In the genomic region with DNA sequence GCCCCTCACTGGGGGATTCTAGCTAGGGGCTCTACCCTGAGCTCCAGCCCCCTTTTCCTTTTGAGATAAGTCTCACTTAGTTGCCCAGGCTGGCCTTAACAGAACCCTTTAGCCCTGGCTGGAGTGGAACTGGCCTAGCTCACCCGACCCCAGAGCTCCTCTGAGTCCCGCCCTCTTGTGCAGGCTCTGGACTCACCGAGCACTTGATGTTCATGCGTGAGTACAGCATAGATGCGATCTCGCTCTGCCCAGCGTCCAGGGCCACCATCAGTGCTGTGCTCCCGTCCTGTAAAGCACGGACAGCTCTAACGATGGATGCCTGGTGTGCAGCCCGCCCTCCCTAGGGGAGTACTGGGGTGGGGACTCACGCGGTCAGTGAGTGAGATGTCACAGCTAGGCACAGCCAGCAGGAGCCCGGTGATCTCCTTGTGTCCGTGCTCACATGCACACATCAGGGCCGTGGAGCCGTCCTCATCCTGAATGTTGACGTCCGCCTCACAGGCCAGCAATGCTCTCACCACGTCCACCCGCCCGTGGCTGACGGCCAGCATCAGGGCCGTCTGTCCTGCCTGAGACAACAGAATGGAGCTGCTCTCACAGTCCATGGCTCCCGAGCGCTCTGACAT, we compare ENCODE assay signal across 8 mouse cellular contexts. TPM values are rescaled to one million over a fixed set of nuclear protein-coding genes. Genes with fewer than 3 reads are reported as not detected.
DNase-seq lines count a peak whose midpoint lies in the region; ATAC-seq lines count a peak whose summit lies in the region.

No protein-coding gene starts in this region.

- no peaks in the 10 kb centered on the region for H3K9me3 ChIP-seq in lung, embryonic 15.5 days
- H3K9me3 ChIP-seq in embryonic facial prominence, embryonic 12.5 days = no peaks in the 10 kb centered on the region
- no peaks in the 10 kb centered on the region for H3K9me3 ChIP-seq in heart, embryonic 10.5 days
- no peaks in the 10 kb centered on the region for H3K9me3 ChIP-seq in liver, embryonic 12.5 days (replicated peaks)

- H3K4me3 ChIP-seq in lung, embryonic 15.5 days = no peak overlapping the region
- no peak overlapping the region for H3K4me3 ChIP-seq in embryonic facial prominence, embryonic 12.5 days
- H3K4me3 ChIP-seq in heart, embryonic 10.5 days = no peak overlapping the region
- H3K4me3 ChIP-seq in liver, embryonic 12.5 days = no peak overlapping the region

- 59% methylated on average over 26 of the region's 26 CpGs for whole genome bisulfite sequencing in lung, embryonic 15.5 days
- 77% methylated on average over 26 of the region's 26 CpGs for whole genome bisulfite sequencing in embryonic facial prominence, embryonic 12.5 days
- WGBS in heart, embryonic 10.5 days = 68% methylated on average over 26 of the region's 26 CpGs
- whole genome bisulfite sequencing in liver, embryonic 12.5 days (ENCODE audit: insufficient replicate concordance) = 77% methylated on average over 26 of the region's 26 CpGs

- no peak overlapping the region for H3K4me2 ChIP-seq in lung, embryonic 15.5 days
- no peak overlapping the region for H3K4me2 ChIP-seq in embryonic facial prominence, embryonic 12.5 days (replicated peaks)
- no peak overlapping the region for H3K4me2 ChIP-seq in liver, embryonic 12.5 days

- H3K4me1 ChIP-seq in lung, embryonic 15.5 days = peaks cover 24% of the 10 kb centered on the region
- peaks cover 32% of the 10 kb centered on the region for H3K4me1 ChIP-seq in embryonic facial prominence, embryonic 12.5 days
- H3K4me1 ChIP-seq in heart, embryonic 10.5 days = peaks cover 25% of the 10 kb centered on the region
- no peaks in the 10 kb centered on the region for H3K4me1 ChIP-seq in liver, embryonic 12.5 days

- H3K36me3 ChIP-seq in lung, embryonic 15.5 days = peaks cover 56% of the 10 kb centered on the region
- H3K36me3 ChIP-seq in embryonic facial prominence, embryonic 12.5 days = peaks cover 52% of the 10 kb centered on the region
- peaks cover 80% of the 10 kb centered on the region for H3K36me3 ChIP-seq in heart, embryonic 10.5 days
- peaks cover 45% of the 10 kb centered on the region for H3K36me3 ChIP-seq in liver, embryonic 12.5 days

- H3K27me3 ChIP-seq in lung, embryonic 15.5 days = no peaks in the 10 kb centered on the region
- no peaks in the 10 kb centered on the region for H3K27me3 ChIP-seq in embryonic facial prominence, embryonic 12.5 days
- H3K27me3 ChIP-seq in heart, embryonic 10.5 days (ENCODE audit: insufficient read depth, poor library complexity, severe bottlenecking) = no peaks in the 10 kb centered on the region
- H3K27me3 ChIP-seq in liver, embryonic 12.5 days (replicated peaks) = no peaks in the 10 kb centered on the region

- H3K9ac ChIP-seq in lung, embryonic 15.5 days = no peak overlapping the region
- 0 out of 2 replicates have a peak overlapping the region, but pooled peaks have one; percentile 2 for H3K9ac ChIP-seq in embryonic facial prominence, embryonic 12.5 days
- H3K9ac ChIP-seq in liver, embryonic 12.5 days = no peak overlapping the region

- ATAC-seq in lung, embryonic 15.5 days (ENCODE audit: borderline replicate concordance, extremely low read depth, low FRiP score, low TSS enrichment) = peak; percentile 8; the same call in 1 of the 2 replicates
- peak; percentile 45; the same call in 1 of the 2 replicates for ATAC-seq in embryonic facial prominence, embryonic 12.5 days (ENCODE audit: insufficient number of reproducible peaks, insufficient read depth, low FRiP score, low TSS enrichment)
- 0 out of 2 replicates have a peak, but pooled peaks have one; percentile 24 for ATAC-seq in liver, embryonic 12.5 days

- DNase-seq in lung, postnatal 36 days = no peak
- no peak for DNase-seq in heart, embryonic 10.5 days (ENCODE audit: low spot score)
- DNase-seq in thymus, postnatal 0 days (ENCODE audit: low spot score) = no peak
- DNase-seq in thymus, postnatal 25 days = no peak
- no peak for DNase-seq in gastrocnemius, adult 8-10 months (ENCODE audit: low spot score in 2 of 2)

- peak overlapping the region; percentile 94 for H3K27ac ChIP-seq in lung, embryonic 15.5 days
- H3K27ac ChIP-seq in embryonic facial prominence, embryonic 12.5 days = peak overlapping the region; percentile 90
- H3K27ac ChIP-seq in heart, embryonic 10.5 days = peak overlapping the region; percentile 49; the same call in 1 of the 2 replicates
- H3K27ac ChIP-seq in liver, embryonic 12.5 days = no peak overlapping the region

RNA-seq across cellular contexts. Expression of gene Spc24, which starts 9.6 kb away (rescaled TPM):
- polyA plus RNA-seq in lung, embryonic 15.5 days (2015; fragmentation: Nextera tagmentation; extraction: Ambion mirVana) = 154 TPM in 2 replicates
- 117 and 126 TPM in 2 replicates for polyA plus RNA-seq in embryonic facial prominence, embryonic 12.5 days (2016; fragmentation: Nextera tagmentation; extraction: Ambion mirVana)
- 112 and 160 TPM in 2 replicates for polyA plus RNA-seq in heart, embryonic 10.5 days (2016; fragmentation: Nextera tagmentation; extraction: Ambion mirVana)
- 112 and 114 TPM in 2 replicates for polyA plus RNA-seq in liver, embryonic 12.5 days (2016; fragmentation: Nextera tagmentation; extraction: Ambion mirVana)
- 136 and 144 TPM in 2 replicates for polyA plus RNA-seq in thymus, postnatal 0 days (2015; fragmentation: Nextera tagmentation; extraction: Ambion mirVana)
- total RNA-seq in gastrocnemius, adult 8-10 months (2022) = 1 to 10 TPM; 1.5 to 3.3 (median 1.7) TPM

RNA-seq across cellular contexts. Expression of gene Kank2, which starts 28.9 kb away (rescaled TPM):
- polyA plus RNA-seq in lung, embryonic 15.5 days (2015; fragmentation: Nextera tagmentation; extraction: Ambion mirVana) = 27.7 and 30.0 TPM in 2 replicates
- 20.4 and 21.6 TPM in 2 replicates for polyA plus RNA-seq in embryonic facial prominence, embryonic 12.5 days (2016; fragmentation: Nextera tagmentation; extraction: Ambion mirVana)
- polyA plus RNA-seq in heart, embryonic 10.5 days (2016; fragmentation: Nextera tagmentation; extraction: Ambion mirVana) = 16.4 and 16.9 TPM in 2 replicates
- polyA plus RNA-seq in liver, embryonic 12.5 days (2016; fragmentation: Nextera tagmentation; extraction: Ambion mirVana) = 5.0 and 5.5 TPM in 2 replicates
- 1.8 and 2.0 TPM in 2 replicates for polyA plus RNA-seq in thymus, postnatal 0 days (2015; fragmentation: Nextera tagmentation; extraction: Ambion mirVana)
- total RNA-seq in gastrocnemius, adult 8-10 months (2022) = 10 to 100 TPM; 13.0 to 15.2 (median 14.2) TPM

RNA-seq across cellular contexts. Expression of gene Ldlr, which starts 46.4 kb away (rescaled TPM):
- 38.9 and 39.5 TPM in 2 replicates for polyA plus RNA-seq in lung, embryonic 15.5 days (2015; fragmentation: Nextera tagmentation; extraction: Ambion mirVana)
- polyA plus RNA-seq in embryonic facial prominence, embryonic 12.5 days (2016; fragmentation: Nextera tagmentation; extraction: Ambion mirVana) = 33.5 and 36.8 TPM in 2 replicates
- polyA plus RNA-seq in heart, embryonic 10.5 days (2016; fragmentation: Nextera tagmentation; extraction: Ambion mirVana) = 36.6 and 42.9 TPM in 2 replicates
- 31.1 and 32.9 TPM in 2 replicates for polyA plus RNA-seq in liver, embryonic 12.5 days (2016; fragmentation: Nextera tagmentation; extraction: Ambion mirVana)
- polyA plus RNA-seq in thymus, postnatal 0 days (2015; fragmentation: Nextera tagmentation; extraction: Ambion mirVana) = 16.9 and 21.8 TPM in 2 replicates
- 1 to 10 TPM; 2.9 to 3.6 (median 3.2) TPM for total RNA-seq in gastrocnemius, adult 8-10 months (2022)
